Mouse (Mus musculus): ENCODE measurements around the gene Boc. TPM values are rescaled to one million over a fixed set of nuclear protein-coding genes. Genes with fewer than 3 reads are reported as not detected.

Gene Boc
- polyA plus RNA-seq, 1 experiment from 2014 or later: 44.7 TPM

DNA sequence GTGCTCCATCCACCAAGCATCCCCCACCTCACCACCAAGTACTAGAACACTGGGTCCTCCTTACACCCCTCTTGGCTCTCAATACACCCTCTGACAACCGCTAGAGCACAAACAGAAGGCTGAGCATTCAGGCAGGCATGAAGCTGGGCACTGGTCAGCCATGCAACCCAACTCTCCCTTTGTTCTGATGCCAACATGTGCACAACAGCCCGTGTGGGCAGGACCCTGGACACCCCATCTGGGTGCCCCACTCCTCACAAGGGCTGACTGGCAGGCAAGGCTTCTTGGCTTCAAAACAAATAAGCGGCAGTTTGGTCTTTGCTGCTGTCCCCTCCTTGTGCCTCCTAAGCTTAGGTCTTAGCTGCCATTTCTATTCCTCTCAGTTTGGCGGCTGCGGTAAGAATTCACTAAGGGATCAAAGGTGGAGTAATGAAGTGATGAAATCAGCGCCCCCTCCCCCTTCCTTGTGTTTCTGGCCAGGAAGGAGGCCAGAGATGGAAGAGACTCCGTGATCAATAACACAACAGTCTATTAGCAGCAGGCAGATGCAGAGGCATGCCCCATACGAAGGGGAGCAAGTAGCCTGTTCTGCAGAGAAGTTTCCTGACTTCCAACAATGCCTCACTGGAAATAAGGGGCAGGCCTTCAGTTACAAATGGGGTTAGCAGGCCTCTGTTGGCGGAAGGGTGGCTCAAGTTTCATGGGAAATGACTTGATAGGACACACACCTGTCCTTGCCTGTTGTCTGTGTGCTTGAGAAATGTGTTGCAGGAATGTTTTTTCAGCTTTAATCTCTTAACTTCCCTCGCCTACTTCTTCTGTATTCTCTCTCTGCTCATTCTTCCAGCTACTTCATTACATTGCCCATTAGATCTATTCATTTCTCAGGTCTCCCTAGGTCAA lies 51.4 kb downstream of the Boc start:
- peak; percentile 40; the same call in 1 of the 2 replicates for ATAC-seq (ENCODE audit: low FRiP score)
- no peak overlapping the region for H3K27ac ChIP-seq (ENCODE audit: low read depth, low read length)

DNA sequence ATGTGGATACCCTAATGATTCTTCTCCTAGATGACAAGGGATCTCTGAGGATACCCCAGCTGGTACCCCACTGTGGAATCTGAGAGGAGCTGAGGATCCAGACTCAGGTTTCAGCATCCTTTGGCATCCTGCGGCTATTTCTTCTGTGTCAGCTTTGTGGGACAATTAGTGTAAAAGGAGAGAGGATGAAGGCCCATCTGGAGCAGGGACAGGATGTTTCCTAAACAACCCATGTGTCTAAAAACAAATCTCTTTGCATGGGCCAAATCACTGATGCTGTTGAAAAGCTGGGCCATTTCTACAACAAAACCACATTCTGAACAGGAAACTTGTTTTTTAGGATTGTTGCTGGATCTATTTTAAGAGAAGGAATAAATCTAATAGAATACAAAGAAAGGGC lies 53.5 kb downstream of the Boc start:
- Histone ChIP-seq H3K9ac (ENCODE audit: low read length) (no peak overlapping the region), H3K27me3 (ENCODE audit: control insufficient read depth, insufficient read depth, low read length) (no peaks in the 10 kb centered on the region), H3K4me1 (ENCODE audit: control insufficient read depth, insufficient read depth, low read length) (no peaks in the 10 kb centered on the region), H3K9me3 (ENCODE audit: control insufficient read depth, low read length) (no peaks in the 10 kb centered on the region), H3K27ac (ENCODE audit: low read depth, low read length) (no peak overlapping the region), H3K4me2 (no peak overlapping the region), H3K4me3 (ENCODE audit: low read depth, low read length) (no peak overlapping the region), H3K36me3 (ENCODE audit: control insufficient read depth, insufficient read depth, low read length) (peaks cover 49% of the 10 kb centered on the region)
- DNase-seq (ENCODE audit: low spot score, missing footprints) (no peak), ATAC-seq (ENCODE audit: low FRiP score) (no peak)
- 92% methylated on average over 1 of the region's 1 CpGs for WGBS

More for the DNA sequence above, 51.4 kb downstream of the Boc start:
- DNase-seq (ENCODE audit: low spot score, missing footprints): no peak
- Histone ChIP-seq H3K27me3 (ENCODE audit: control insufficient read depth, insufficient read depth, low read length) (no peaks in the 10 kb centered on the region), H3K4me2 (no peak overlapping the region), H3K9ac (ENCODE audit: low read length) (no peak overlapping the region), H3K4me1 (ENCODE audit: control insufficient read depth, insufficient read depth, low read length) (no peaks in the 10 kb centered on the region), H3K9me3 (ENCODE audit: control insufficient read depth, low read length) (no peaks in the 10 kb centered on the region), H3K36me3 (ENCODE audit: control insufficient read depth, insufficient read depth, low read length) (peaks cover 34% of the 10 kb centered on the region), H3K4me3 (ENCODE audit: low read depth, low read length) (no peak overlapping the region)
- 75% methylated on average over 10 of the region's 10 CpGs for WGBS

GRCm38 (mm10) chr16:44502895-44503575 lies 55.7 kb downstream of the Boc start:
- no peaks in the 10 kb centered on the region for H3K9me3 ChIP-seq (ENCODE audit: control insufficient read depth, low read length)
- no peak overlapping the region for H3K27ac ChIP-seq (ENCODE audit: low read depth, low read length)
- no peaks in the 10 kb centered on the region for H3K4me1 ChIP-seq (ENCODE audit: control insufficient read depth, insufficient read depth, low read length)
- no peak overlapping the region for H3K4me2 ChIP-seq
- no peak overlapping the region for H3K9ac ChIP-seq (ENCODE audit: low read length)
- 84% methylated on average over 8 of the region's 8 CpGs for WGBS
- H3K36me3 ChIP-seq (ENCODE audit: control insufficient read depth, insufficient read depth, low read length): peaks cover 60% of the 10 kb centered on the region
- DNase-seq (ENCODE audit: low spot score, missing footprints) (no peak), ATAC-seq (ENCODE audit: low FRiP score) (no peak)
- H3K4me3 ChIP-seq (ENCODE audit: low read depth, low read length): no peak overlapping the region
- H3K27me3 ChIP-seq (ENCODE audit: control insufficient read depth, insufficient read depth, low read length): no peaks in the 10 kb centered on the region

DNA sequence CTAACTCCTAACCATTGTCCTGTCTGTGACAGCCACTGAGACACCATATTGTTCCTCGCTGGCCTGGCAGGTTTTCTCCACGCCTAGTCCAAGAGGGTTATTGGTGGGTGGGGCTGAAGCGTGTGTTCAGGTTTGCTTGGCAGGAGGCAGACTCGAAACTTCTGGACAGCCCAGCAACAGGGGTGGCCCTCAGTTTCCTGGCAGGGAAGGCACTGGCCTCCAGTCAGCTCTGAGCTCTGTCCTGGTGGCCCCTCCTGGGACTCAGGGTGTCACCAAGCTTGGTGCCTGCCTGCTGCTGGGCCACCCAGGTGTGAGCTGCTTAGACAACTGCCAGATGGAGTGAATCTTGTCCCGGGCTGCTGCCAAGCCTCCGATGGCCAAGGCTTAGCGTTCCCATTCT lies 56.4 kb downstream of the Boc start:
- no peaks in the 10 kb centered on the region for H3K9me3 ChIP-seq (ENCODE audit: control insufficient read depth, low read length)
- H3K27ac ChIP-seq (ENCODE audit: low read depth, low read length): no peak overlapping the region
- peaks cover 62% of the 10 kb centered on the region for H3K36me3 ChIP-seq (ENCODE audit: control insufficient read depth, insufficient read depth, low read length)
- no peaks in the 10 kb centered on the region for H3K27me3 ChIP-seq (ENCODE audit: control insufficient read depth, insufficient read depth, low read length)
- H3K9ac ChIP-seq (ENCODE audit: low read length): no peak overlapping the region
- no peak overlapping the region for H3K4me3 ChIP-seq (ENCODE audit: low read depth, low read length)
- H3K4me2 ChIP-seq: no peak overlapping the region
- DNase-seq (ENCODE audit: low spot score, missing footprints) (no peak), ATAC-seq (ENCODE audit: low FRiP score) (no peak)
- 86% methylated on average over 7 of the region's 7 CpGs for WGBS
- no peaks in the 10 kb centered on the region for H3K4me1 ChIP-seq (ENCODE audit: control insufficient read depth, insufficient read depth, low read length)

- no peak overlapping the region for H3K27ac ChIP-seq (ENCODE audit: low read depth, low read length)
- WGBS: 95% methylated on average over 10 of the region's 10 CpGs
Measured at GRCm38 (mm10) chr16:44501783-44502182, 56.9 kb downstream of the Boc start.

GRCm38 (mm10) chr16:44498447-44498846 lies 60.2 kb downstream of the Boc start:
- peaks cover 61% of the 10 kb centered on the region for H3K36me3 ChIP-seq (ENCODE audit: control insufficient read depth, insufficient read depth, low read length)
- no peaks in the 10 kb centered on the region for H3K9me3 ChIP-seq (ENCODE audit: control insufficient read depth, low read length)
- ATAC-seq (ENCODE audit: low FRiP score): no peak
- H3K4me3 ChIP-seq (ENCODE audit: low read depth, low read length): no peak overlapping the region
- H3K4me2 ChIP-seq: no peak overlapping the region
- no peak overlapping the region for H3K9ac ChIP-seq (ENCODE audit: low read length)
- no peak for DNase-seq (ENCODE audit: low spot score, missing footprints)
- no peaks in the 10 kb centered on the region for H3K27me3 ChIP-seq (ENCODE audit: control insufficient read depth, insufficient read depth, low read length)
- H3K4me1 ChIP-seq (ENCODE audit: control insufficient read depth, insufficient read depth, low read length): no peaks in the 10 kb centered on the region
- H3K27ac ChIP-seq (ENCODE audit: low read depth, low read length): no peak overlapping the region
- 89% methylated on average over 3 of the region's 3 CpGs for WGBS

More at GRCm38 (mm10) chr16:44501783-44502182, 56.9 kb downstream of the Boc start:
- H3K9me3 ChIP-seq (ENCODE audit: control insufficient read depth, low read length): no peaks in the 10 kb centered on the region
- ATAC-seq (ENCODE audit: low FRiP score) (no peak), DNase-seq (ENCODE audit: low spot score, missing footprints) (no peak)
- H3K9ac ChIP-seq (ENCODE audit: low read length): no peak overlapping the region
- no peak overlapping the region for H3K4me2 ChIP-seq
- H3K36me3 ChIP-seq (ENCODE audit: control insufficient read depth, insufficient read depth, low read length): peaks cover 60% of the 10 kb centered on the region
- no peaks in the 10 kb centered on the region for H3K27me3 ChIP-seq (ENCODE audit: control insufficient read depth, insufficient read depth, low read length)
- no peak overlapping the region for H3K4me3 ChIP-seq (ENCODE audit: low read depth, low read length)
- no peaks in the 10 kb centered on the region for H3K4me1 ChIP-seq (ENCODE audit: control insufficient read depth, insufficient read depth, low read length)

GRCm38 (mm10) chr16:44496971-44497464 lies 61.7 kb downstream of the Boc start:
- no peak for ATAC-seq (ENCODE audit: low FRiP score)
- H3K4me3 ChIP-seq (ENCODE audit: low read depth, low read length): no peak overlapping the region
- H3K4me1 ChIP-seq (ENCODE audit: control insufficient read depth, insufficient read depth, low read length): no peaks in the 10 kb centered on the region
- no peaks in the 10 kb centered on the region for H3K9me3 ChIP-seq (ENCODE audit: control insufficient read depth, low read length)
- no peak overlapping the region for H3K9ac ChIP-seq (ENCODE audit: low read length)
- peaks cover 52% of the 10 kb centered on the region for H3K36me3 ChIP-seq (ENCODE audit: control insufficient read depth, insufficient read depth, low read length)
- H3K27me3 ChIP-seq (ENCODE audit: control insufficient read depth, insufficient read depth, low read length): no peaks in the 10 kb centered on the region
- no peak for DNase-seq (ENCODE audit: low spot score, missing footprints)
- no peak overlapping the region for H3K4me2 ChIP-seq
- WGBS: 91% methylated on average over 15 of the region's 15 CpGs
- no peak overlapping the region for H3K27ac ChIP-seq (ENCODE audit: low read depth, low read length)

DNA sequence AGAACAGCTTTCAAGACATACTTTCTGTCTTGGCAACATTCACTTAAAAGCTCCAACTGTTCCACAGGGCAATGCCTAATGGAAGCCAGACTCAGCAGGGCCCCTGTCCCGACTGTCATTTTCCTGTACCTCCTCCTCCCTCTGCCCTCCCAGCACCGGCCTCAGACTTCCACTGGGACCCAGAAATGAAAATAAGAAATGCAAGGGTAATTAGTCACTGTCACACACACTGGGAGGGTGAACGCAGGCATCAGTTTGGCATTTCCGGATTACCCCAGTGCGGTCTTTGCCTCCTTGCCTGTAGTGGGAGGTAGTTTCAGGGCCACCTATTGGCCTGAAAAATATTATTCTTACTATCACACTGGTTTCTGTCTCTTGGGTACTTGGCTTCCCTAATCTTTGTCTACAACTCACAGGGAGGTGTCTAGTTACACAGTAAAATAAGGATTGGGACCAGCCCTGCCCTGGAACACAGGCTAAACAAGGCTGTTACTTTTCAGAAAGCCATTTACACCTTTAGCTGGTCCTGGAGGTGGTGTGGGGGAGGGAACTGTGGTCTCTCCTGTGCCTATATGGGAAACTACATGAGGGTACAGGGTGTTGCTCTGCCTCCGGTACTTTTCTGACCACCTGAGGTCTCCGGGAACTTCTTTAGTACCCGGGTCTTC lies 64.1 kb downstream of the Boc start:
- Histone ChIP-seq H3K27ac (ENCODE audit: low read depth, low read length) (no peak overlapping the region), H3K36me3 (ENCODE audit: control insufficient read depth, insufficient read depth, low read length) (peaks cover 40% of the 10 kb centered on the region), H3K4me3 (ENCODE audit: low read depth, low read length) (no peak overlapping the region), H3K9me3 (ENCODE audit: control insufficient read depth, low read length) (no peaks in the 10 kb centered on the region), H3K4me1 (ENCODE audit: control insufficient read depth, insufficient read depth, low read length) (no peaks in the 10 kb centered on the region), H3K9ac (ENCODE audit: low read length) (no peak overlapping the region), H3K27me3 (ENCODE audit: control insufficient read depth, insufficient read depth, low read length) (no peaks in the 10 kb centered on the region), H3K4me2 (no peak overlapping the region)
- 67% methylated on average over 8 of the region's 8 CpGs for WGBS
- ATAC-seq (ENCODE audit: low FRiP score): no peak
- no peak for DNase-seq (ENCODE audit: low spot score, missing footprints)
